Mouse (Mus musculus): Measurements from ENCODE around the gene Olfr887.

Olfr887 gene

DNA sequence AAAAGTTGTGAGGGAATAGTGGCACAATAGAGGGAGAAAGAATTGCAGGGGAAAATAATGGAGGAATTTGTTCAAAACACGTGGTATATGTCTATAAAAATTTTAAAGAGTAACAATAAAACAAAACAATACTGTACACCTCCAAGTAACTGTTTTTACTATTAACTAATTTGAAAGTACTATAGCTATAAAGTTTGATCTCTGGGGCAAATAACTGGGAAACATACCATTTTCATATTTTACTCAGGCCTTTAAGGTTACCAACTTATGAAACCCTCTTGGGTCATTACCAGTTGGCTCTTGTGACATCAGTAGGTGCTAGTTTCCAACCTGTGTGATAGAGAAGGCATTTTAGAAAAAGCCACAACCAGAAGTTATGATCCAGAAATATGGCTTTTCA is at the start of gene Olfr887:
Gene Olfr887 (plus strand): TSS at position 301 of the 400 bp plus-strand sequence.
- no peak for DNase-seq (ENCODE audit: low spot score)

- DNase-seq (ENCODE audit: low spot score): no peak
Measured at GRCm38 (mm10) chr9:38046255-38046654, 37.6 kb upstream of the Olfr887 start, which contains the start of gene Olfr884. Gene Olfr884, plus strand, starts transcription at chr9:38046555.

DNA sequence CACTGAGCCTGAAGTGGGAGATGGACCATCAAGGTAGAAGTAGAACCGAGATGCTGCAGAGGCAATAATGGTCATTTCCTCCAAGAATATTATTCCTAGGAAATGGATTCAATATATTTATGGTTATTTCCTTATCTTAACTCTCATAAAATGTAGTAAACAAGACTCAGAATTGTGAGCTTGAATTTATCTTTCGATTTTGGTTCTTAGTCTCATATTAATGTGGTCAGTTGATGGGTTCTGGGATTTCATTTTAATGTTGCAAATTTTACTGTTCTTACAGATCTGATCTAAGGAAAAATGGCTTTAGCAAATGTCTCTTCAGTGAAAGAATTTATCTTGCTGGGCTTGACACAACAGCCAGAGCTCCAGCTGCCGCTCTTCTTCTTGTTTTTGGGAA is 22.9 kb upstream of the Olfr887 start, which contains the start of gene Olfr885:
Gene Olfr885 (plus strand): TSS at position 301 of the 400 bp plus-strand sequence.
- no peak for DNase-seq (ENCODE audit: low spot score)

DNA sequence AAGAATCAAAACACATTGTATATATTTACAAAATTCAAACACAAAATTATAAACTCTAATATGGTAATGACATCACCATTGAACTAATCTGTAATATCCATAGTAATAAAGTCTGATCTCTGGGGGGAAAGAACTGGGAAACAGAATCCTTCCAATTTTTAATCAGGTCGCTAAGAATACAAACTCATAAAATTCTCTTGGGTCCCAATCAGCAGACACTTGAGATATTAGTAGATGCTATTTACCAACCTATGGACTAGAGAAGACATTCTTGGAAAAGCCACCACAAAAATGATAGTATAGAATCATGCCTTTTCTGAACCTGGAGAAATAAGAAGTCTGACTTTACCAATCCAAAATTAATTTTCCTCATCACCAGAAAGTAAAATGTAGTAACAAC is 24.0 kb downstream of the Olfr887 start, which contains the start of gene Olfr888:
Gene Olfr888 (plus strand): TSS at position 301 of the 400 bp plus-strand sequence.
- DNase-seq (ENCODE audit: low spot score): no peak

- no peak for DNase-seq (ENCODE audit: low spot score)
Measured at GRCm38 (mm10) chr9:38114898-38115297, 31.0 kb downstream of the Olfr887 start, which contains the start of gene Olfr889. Gene Olfr889, plus strand, starts transcription at chr9:38115198.

Data from adipocyte (in vitro differentiated cells).